Mouse (Mus musculus) stomach, embryonic 14.5 days (tissue): Measurements from ENCODE around the gene Rph3al. TPM values are rescaled to one million over a fixed set of nuclear protein-coding genes. Genes with fewer than 3 reads are reported as not detected.

ENCODE experiments used
- ATAC-seq: fragments of 200-750 bp; cut with Nextera tagmentation; 2 replicates; pipeline ENCODE4 v1.8.0; 2017; ENCODE audit warnings: low read depth, moderate TSS enrichment; ENCODE audit not compliant: insufficient number of reproducible peaks, insufficient read depth, low FRiP score
- H3K27ac ChIP-seq: fragments of 300-500 bp; sonication (generic); 2 replicates; pipeline ENCODE4 v1.5.1; 2014; ENCODE audit warnings: mild to moderate bottlenecking, low read length, moderate library complexity, mixed read lengths
- H3K27me3 ChIP-seq: fragments of 300-500 bp; sonication (generic); 2 replicates; pipeline ENCODE4 v1.6.1; 2014; ENCODE audit warnings: low read length, control low read depth, mixed read lengths; ENCODE audit not compliant: control insufficient read depth, insufficient read depth
- H3K36me3 ChIP-seq: fragments of 300-500 bp; sonication (generic); 2 replicates; pipeline ENCODE4 v1.6.1; 2014; ENCODE audit warnings: mild to moderate bottlenecking, control low read depth, low read length, moderate library complexity, mixed read lengths; ENCODE audit not compliant: control insufficient read depth, insufficient read depth
- H3K4me1 ChIP-seq: fragments of 300-500 bp; sonication (generic); 2 replicates; pipeline ENCODE4 v1.6.1; 2014; ENCODE audit warnings: low read length, control low read depth, mixed read lengths; ENCODE audit not compliant: control insufficient read depth, insufficient read depth
- H3K4me2 ChIP-seq: fragments of 300-500 bp; sonication (generic); replicated peaks from 2 replicates; pipeline ENCODE4 v1.6.1; 2014; ENCODE audit warnings: low read depth, low read length, control low read depth
- H3K4me3 ChIP-seq: fragments of 300-500 bp; sonication (generic); 2 replicates; pipeline ENCODE4 v1.5.1; 2014; ENCODE audit warnings: low read depth, low read length, control low read depth
- H3K9ac ChIP-seq: fragments of 300-500 bp; sonication (generic); replicated peaks from 2 replicates; pipeline ENCODE4 v1.6.1; 2014; ENCODE audit warnings: low read depth, mild to moderate bottlenecking, control low read depth, low read length, moderate library complexity, mixed read lengths
- H3K9me3 ChIP-seq: fragments of 300-500 bp; sonication (generic); 2 replicates; pipeline ENCODE4 v1.6.1; 2016; ENCODE audit warnings: low read depth, low read length, control low read depth; ENCODE audit not compliant: control insufficient read depth
- WGBS: fragments of 180-500 bp; shearing (Covaris S2); extraction: QIAGEN DNeasy Blood & Tissue Kit; methylation state at CpG from one replicate; pipeline ENCODE4 v1.1.7; 2014; 5-methylcytosine and 5-hydroxymethylcytosine counted together
- polyA plus RNA-seq: library from polyadenylated mRNA; unstranded; fragments of >200 nt; fragmentation: Nextera tagmentation; extraction: Ambion mirVana; gene quantifications from 2 replicates; pipeline ENCODE4 v1.2.1, GENCODE M21; 2014

Rph3al gene
- polyA plus RNA-seq: 8.6 and 10.6 TPM in 2 replicates

- H3K27ac ChIP-seq: peak within 1 kb of the TSS; percentile 94
- no peaks in the 10 kb centered on the region for H3K36me3 ChIP-seq
- H3K4me3 ChIP-seq: peak within 1 kb of the TSS; percentile 15; the same call in 1 of the 2 replicates
- H3K4me2 ChIP-seq: peak within 1 kb of the TSS; percentile 35
- no peaks in the 10 kb centered on the region for H3K9me3 ChIP-seq
- WGBS: 33% methylated on average over 6 of the region's 6 CpGs
- no peak within 1 kb of the TSS for H3K9ac ChIP-seq
- H3K27me3 ChIP-seq: no peaks in the 10 kb centered on the region
- peaks cover 45% of the 10 kb centered on the region for H3K4me1 ChIP-seq
- no peak for ATAC-seq
These were observed at the start of gene Rph3al for GRCm38 (mm10) chr11:75938379-75938906. Rph3al (minus strand) TSS chr11:75938429.

GRCm38 (mm10) chr11:75985948-75986347 is 47.7 kb upstream of the Rph3al start:
- Histone ChIP-seq H3K4me3 (no peak overlapping the region), H3K9me3 (no peaks in the 10 kb centered on the region), H3K36me3 (no peaks in the 10 kb centered on the region), H3K27me3 (no peaks in the 10 kb centered on the region), H3K9ac (no peak overlapping the region), H3K27ac (no peak overlapping the region), H3K4me2 (no peak overlapping the region), H3K4me1 (no peaks in the 10 kb centered on the region)
- WGBS: 66% methylated on average over 7 of the region's 7 CpGs
- ATAC-seq: no peak

DNA sequence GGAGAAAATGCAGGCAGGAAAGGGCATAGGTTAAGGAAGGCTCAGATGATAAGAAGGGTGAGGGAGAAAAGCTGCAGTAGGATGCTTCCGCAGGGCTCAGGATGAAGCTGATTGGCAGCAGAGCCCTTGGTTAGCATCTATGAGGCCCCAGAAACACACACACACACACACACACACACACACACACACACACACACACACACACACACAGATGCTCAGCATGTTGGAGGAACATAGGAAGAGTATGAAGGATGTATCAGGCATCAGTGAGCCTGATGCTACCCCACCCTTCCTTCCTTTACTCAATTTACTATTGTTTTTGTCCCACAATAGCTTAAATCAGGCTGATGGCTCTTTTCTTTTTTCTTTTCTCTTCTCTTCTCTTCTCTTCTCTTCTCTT is 46.4 kb upstream of the Rph3al start:
- 67% methylated on average over 1 of the region's 1 CpGs for WGBS
- no peak for ATAC-seq
- H3K4me3 ChIP-seq: no peak overlapping the region
- H3K4me2 ChIP-seq: no peak overlapping the region
- H3K36me3 ChIP-seq: no peaks in the 10 kb centered on the region
- H3K4me1 ChIP-seq: no peaks in the 10 kb centered on the region
- H3K27me3 ChIP-seq: no peaks in the 10 kb centered on the region
- no peak overlapping the region for H3K27ac ChIP-seq
- H3K9ac ChIP-seq: no peak overlapping the region
- H3K9me3 ChIP-seq: no peaks in the 10 kb centered on the region

- no peaks in the 10 kb centered on the region for H3K4me1 ChIP-seq
- H3K4me2 ChIP-seq: no peak overlapping the region
- H3K9me3 ChIP-seq: no peaks in the 10 kb centered on the region
- WGBS: 69% methylated on average over 4 of the region's 4 CpGs
- no peak for ATAC-seq
- no peak overlapping the region for H3K9ac ChIP-seq
- no peaks in the 10 kb centered on the region for H3K27me3 ChIP-seq
- H3K4me3 ChIP-seq: no peak overlapping the region
- H3K27ac ChIP-seq: no peak overlapping the region
- H3K36me3 ChIP-seq: no peaks in the 10 kb centered on the region
These were observed 45.0 kb upstream of the Rph3al start for GRCm38 (mm10) chr11:75983194-75983593.

DNA sequence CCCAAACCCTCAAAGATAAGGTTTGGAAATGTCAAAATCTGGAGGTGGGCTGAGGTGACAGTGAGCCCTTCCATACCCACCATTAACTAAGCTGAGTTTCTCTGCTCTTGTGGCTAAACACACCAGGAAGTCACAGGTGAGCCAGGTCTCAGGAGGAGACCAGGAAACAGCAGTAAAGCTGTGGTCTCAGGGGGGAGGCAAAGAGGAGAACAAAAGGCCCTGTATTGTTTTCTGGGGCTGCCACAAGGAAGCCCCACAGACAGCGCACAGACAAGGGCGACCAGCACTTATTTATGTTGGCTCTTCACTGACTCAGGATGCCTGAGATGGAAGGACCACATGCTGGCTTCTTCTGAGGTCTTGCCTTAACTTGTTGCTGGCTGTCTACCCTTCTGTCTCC is 42.2 kb upstream of the Rph3al start:
- no peak overlapping the region for H3K4me2 ChIP-seq
- H3K27me3 ChIP-seq: no peaks in the 10 kb centered on the region
- H3K36me3 ChIP-seq: no peaks in the 10 kb centered on the region
- WGBS: 37% methylated on average over 2 of the region's 2 CpGs
- no peak overlapping the region for H3K9ac ChIP-seq
- no peak overlapping the region for H3K27ac ChIP-seq
- ATAC-seq: no peak
- no peak overlapping the region for H3K4me3 ChIP-seq
- no peaks in the 10 kb centered on the region for H3K4me1 ChIP-seq
- H3K9me3 ChIP-seq: no peaks in the 10 kb centered on the region

DNA sequence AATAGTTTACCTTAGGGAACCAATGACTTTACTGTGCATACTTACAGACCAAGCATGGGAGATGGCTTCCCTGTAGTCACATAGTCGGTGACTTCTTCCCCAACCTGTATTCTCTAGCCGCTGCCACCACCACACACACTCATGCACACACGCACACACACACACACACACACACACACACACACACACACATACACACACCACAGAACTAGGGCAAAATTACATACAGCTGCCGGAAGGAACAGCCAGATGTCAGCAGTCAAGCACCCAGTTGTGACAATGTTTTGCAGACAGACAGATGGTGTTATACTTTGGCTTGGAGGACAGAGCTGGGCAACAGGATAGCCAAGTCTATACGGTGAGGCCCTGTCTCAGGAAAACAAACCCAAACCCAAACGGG is 39.8 kb upstream of the Rph3al start:
- H3K4me1 ChIP-seq: no peaks in the 10 kb centered on the region
- no peaks in the 10 kb centered on the region for H3K36me3 ChIP-seq
- H3K27ac ChIP-seq: no peak overlapping the region
- H3K4me3 ChIP-seq: no peak overlapping the region
- 73% methylated on average over 6 of the region's 6 CpGs for WGBS
- H3K4me2 ChIP-seq: no peak overlapping the region
- no peak for ATAC-seq
- no peak overlapping the region for H3K9ac ChIP-seq
- 0 out of 2 replicates have a peak, but pooled peaks cover 3% of the 10 kb centered on the region for H3K9me3 ChIP-seq
- no peaks in the 10 kb centered on the region for H3K27me3 ChIP-seq

DNA sequence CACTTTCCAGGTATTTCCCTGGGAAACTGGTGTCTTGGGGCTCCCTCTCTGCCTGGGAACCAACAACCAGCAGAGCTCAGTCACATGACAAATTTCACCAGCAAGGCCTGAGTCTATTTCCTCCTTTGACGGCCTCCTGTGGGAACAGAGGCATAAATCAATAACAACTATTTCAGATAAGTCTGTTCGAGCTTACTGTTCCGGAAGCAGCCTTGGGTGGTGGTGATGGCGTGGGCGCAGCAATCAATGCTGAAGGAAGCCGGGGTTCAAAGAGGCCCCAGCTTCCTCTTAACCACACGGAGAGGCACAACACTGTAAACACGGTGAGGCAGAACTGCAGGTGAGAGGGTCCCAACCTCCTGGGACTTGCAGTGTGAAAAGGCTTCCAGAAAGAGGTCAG is 38.5 kb upstream of the Rph3al start:
- no peaks in the 10 kb centered on the region for H3K27me3 ChIP-seq
- no peak overlapping the region for H3K4me2 ChIP-seq
- H3K36me3 ChIP-seq: no peaks in the 10 kb centered on the region
- no peak overlapping the region for H3K9ac ChIP-seq
- no peak overlapping the region for H3K27ac ChIP-seq
- H3K9me3 ChIP-seq: 0 out of 2 replicates have a peak, but pooled peaks cover 3% of the 10 kb centered on the region
- H3K4me1 ChIP-seq: no peaks in the 10 kb centered on the region
- no peak overlapping the region for H3K4me3 ChIP-seq
- WGBS: 40% methylated on average over 8 of the region's 8 CpGs
- 0 out of 2 replicates have a peak, but pooled peaks have one; percentile 28 for ATAC-seq

DNA sequence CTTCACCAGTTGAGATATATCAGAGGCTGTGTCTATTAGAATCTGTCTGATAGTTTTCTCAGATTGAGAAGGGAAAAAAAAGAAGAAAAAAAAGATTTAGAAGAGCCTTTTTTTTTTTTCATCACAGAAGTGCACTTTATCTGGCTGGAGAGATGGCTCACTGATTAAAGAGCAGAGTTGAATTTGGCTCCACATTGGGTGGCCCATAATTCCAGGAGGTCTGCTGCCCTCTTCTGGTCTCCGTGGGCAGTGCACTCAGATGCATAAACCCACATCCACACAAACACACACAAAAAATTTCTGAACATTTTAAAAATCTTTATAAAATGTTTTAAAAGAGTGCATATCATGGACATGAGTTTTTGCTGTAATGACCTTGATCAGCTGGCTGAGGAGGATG is 35.8 kb upstream of the Rph3al start:
- Histone ChIP-seq H3K9ac (no peak overlapping the region), H3K4me2 (no peak overlapping the region), H3K27ac (no peak overlapping the region), H3K9me3 (0 out of 2 replicates have a peak, but pooled peaks cover 3% of the 10 kb centered on the region), H3K4me3 (no peak overlapping the region), H3K4me1 (no peaks in the 10 kb centered on the region), H3K27me3 (no peaks in the 10 kb centered on the region), H3K36me3 (no peaks in the 10 kb centered on the region)
- ATAC-seq: no peak
- WGBS: 92% methylated on average over 1 of the region's 1 CpGs
